ENCODE assay signal across 7 mouse cellular contexts in the genomic region with DNA sequence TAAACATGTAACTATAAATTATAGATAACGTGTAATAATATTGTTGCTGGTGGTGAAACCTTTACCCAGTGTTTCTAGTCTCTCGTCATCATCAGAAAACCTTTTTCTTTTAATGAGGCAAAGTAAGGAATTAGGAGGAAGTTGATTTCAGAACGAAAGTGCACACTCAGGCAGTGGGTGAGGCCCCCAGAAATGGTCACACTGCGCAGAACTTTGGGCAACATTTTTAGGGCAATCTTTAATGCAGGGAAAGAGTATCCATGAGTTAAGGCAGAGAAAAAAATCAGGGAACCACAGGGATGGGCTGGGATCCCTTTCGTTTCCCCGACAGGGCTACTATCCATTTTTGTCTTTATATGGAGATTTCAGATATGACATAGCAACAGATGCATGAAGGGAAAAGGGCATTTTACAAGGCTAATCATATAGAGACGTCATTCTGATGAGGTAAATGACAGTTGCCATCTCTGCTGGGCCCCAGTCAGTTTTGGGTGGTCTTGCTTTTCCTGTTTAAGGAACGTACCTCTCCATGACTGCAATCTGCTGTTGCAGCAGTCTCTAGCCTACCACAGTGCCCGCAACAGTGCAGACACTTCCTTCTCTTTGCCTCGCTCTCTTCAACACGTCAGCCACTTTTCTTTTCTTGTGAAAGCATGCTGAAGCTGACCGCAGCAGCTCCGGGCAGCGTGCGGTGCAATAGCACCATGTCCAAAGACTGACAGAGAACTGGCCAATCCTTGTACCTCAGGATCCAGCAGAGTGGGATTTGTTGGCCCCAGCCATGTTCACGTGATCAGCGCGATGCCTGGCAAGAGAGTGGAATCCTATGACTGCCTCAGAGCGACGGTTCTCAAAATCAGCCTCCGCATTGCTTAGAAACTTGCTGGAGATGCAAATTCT. TPM values are rescaled to one million over a fixed set of nuclear protein-coding genes. Genes with fewer than 3 reads are reported as not detected.
DNase-seq lines count a peak whose midpoint lies in the region; ATAC-seq and TF ChIP-seq lines count a peak whose summit lies in the region.

No protein-coding gene starts in this region.

- H3K4me3 ChIP-seq in ES-E14 (ENCODE audit: insufficient read depth in 1 of 2, low read depth in 1 of 2, low read length in 2 of 2, poor library complexity in 1 of 2, severe bottlenecking in 1 of 2) = peak overlapping the region; percentile 17 to 57; a peak in 3 of 4 replicates
- H3K4me3 ChIP-seq in embryonic facial prominence, embryonic 14.5 days (ENCODE audit: low read depth, low read length) = peak overlapping the region; percentile 21
- peak overlapping the region; percentile 29 for H3K4me3 ChIP-seq in heart, postnatal 0 days (ENCODE audit: low read depth, low read length)
- H3K4me3 ChIP-seq in lung, embryonic 16.5 days (ENCODE audit: low read length) = peak overlapping the region; percentile 26

- no peaks in the 10 kb centered on the region for H3K27me3 ChIP-seq in embryonic facial prominence, embryonic 14.5 days (replicated peaks; ENCODE audit: control insufficient read depth, insufficient read depth, low read length)
- no peaks in the 10 kb centered on the region for H3K27me3 ChIP-seq in heart, postnatal 0 days (ENCODE audit: control insufficient read depth, insufficient read depth, low read length)
- H3K27me3 ChIP-seq in lung, embryonic 16.5 days (ENCODE audit: control insufficient read depth, insufficient read depth, low read depth, low read length) = no peaks in the 10 kb centered on the region

- peak; percentile 55; the same call in 1 of the 2 replicates for ATAC-seq in embryonic facial prominence, embryonic 14.5 days (ENCODE audit: low read depth)
- ATAC-seq in heart, postnatal 0 days (ENCODE audit: insufficient read depth, low read depth) = peak; percentile 77; the same call in 1 of the 2 replicates
- ATAC-seq in lung, embryonic 16.5 days (ENCODE audit: low read depth) = peak; percentile 71

- H3K9me3 ChIP-seq in ES-E14 (ENCODE audit: control insufficient read depth, insufficient read depth, low read depth, low read length) = no peaks in the 10 kb centered on the region
- no peaks in the 10 kb centered on the region for H3K9me3 ChIP-seq in embryonic facial prominence, embryonic 14.5 days (ENCODE audit: control insufficient read depth, low read length)
- no peaks in the 10 kb centered on the region for H3K9me3 ChIP-seq in heart, postnatal 0 days (replicated peaks; ENCODE audit: control insufficient read depth, low read length)
- no peaks in the 10 kb centered on the region for H3K9me3 ChIP-seq in lung, embryonic 16.5 days (ENCODE audit: control insufficient read depth, low read length)

- WGBS in embryonic facial prominence, embryonic 14.5 days = 56% methylated on average over 21 of the region's 21 CpGs
- 43% methylated on average over 21 of the region's 21 CpGs for WGBS in heart, postnatal 0 days
- 46% methylated on average over 21 of the region's 21 CpGs for WGBS in lung, embryonic 16.5 days

- no peaks in the 10 kb centered on the region for H3K36me3 ChIP-seq in ES-E14 (ENCODE audit: control insufficient read depth, insufficient read depth, low read length, poor library complexity, severe bottlenecking)
- H3K36me3 ChIP-seq in embryonic facial prominence, embryonic 14.5 days (ENCODE audit: control insufficient read depth, insufficient read depth, low read length) = no peaks in the 10 kb centered on the region
- no peaks in the 10 kb centered on the region for H3K36me3 ChIP-seq in heart, postnatal 0 days (replicated peaks; ENCODE audit: control insufficient read depth, insufficient read depth, low read length)
- no peaks in the 10 kb centered on the region for H3K36me3 ChIP-seq in lung, embryonic 16.5 days (ENCODE audit: control insufficient read depth, insufficient read depth, low read length)

- DNase-seq in B cell, adult 2 months = peak; percentile 36 to 52
- no peak for DNase-seq in ES-E14 (ENCODE audit: low read depth, low spot score)
- DNase-seq in embryonic facial prominence, embryonic 14.5 days (ENCODE audit: low spot score) = peak; percentile 60
- DNase-seq in heart, postnatal 0 days (ENCODE audit: low spot score) = peak; percentile 7
- DNase-seq in layer of hippocampus, postnatal 10 days (ENCODE audit: low spot score in 2 of 2) = peak; percentile 42 to 48
- peak; percentile 75 for DNase-seq in right cerebral cortex, adult 18-20 months

- H3K4me2 ChIP-seq in embryonic facial prominence, embryonic 14.5 days (ENCODE audit: low read depth, low read length) = peak overlapping the region; percentile 46
- H3K4me2 ChIP-seq in heart, postnatal 0 days (ENCODE audit: low read depth, low read length) = peak overlapping the region; percentile 54
- H3K4me2 ChIP-seq in lung, embryonic 16.5 days (ENCODE audit: low read depth, low read length) = peak overlapping the region; percentile 48

- no peaks in the 10 kb centered on the region for H3K4me1 ChIP-seq in ES-E14 (ENCODE audit: control insufficient read depth in 2 of 2, insufficient read depth in 2 of 2, low read length in 2 of 2, poor library complexity in 1 of 2)
- H3K4me1 ChIP-seq in embryonic facial prominence, embryonic 14.5 days (ENCODE audit: control insufficient read depth, insufficient read depth, low read length) = no peaks in the 10 kb centered on the region; the same call in 1 of the 2 replicates
- no peaks in the 10 kb centered on the region for H3K4me1 ChIP-seq in heart, postnatal 0 days (ENCODE audit: control insufficient read depth, insufficient read depth)
- H3K4me1 ChIP-seq in lung, embryonic 16.5 days (replicated peaks; ENCODE audit: control insufficient read depth, insufficient read depth, low read length) = no peaks in the 10 kb centered on the region

- TF ChIP-seq CTCF in heart, postnatal 0 days (IDR thresholded peaks at IDR 0.05; ENCODE audit: low read depth) = no peak

- in situ Hi-C loops in ES-E14 (cut with MboI; ENCODE audit: low sequenced_read_pairs in 2 of 2, unreplicated experiment in 2 of 2) = loop anchor here (5.0 to 25.0 kb wide), 2 partner anchors 101 to 111 kb away; a partner anchor contains a TSS

- no peak overlapping the region for H3K27ac ChIP-seq in ES-E14 (ENCODE audit: insufficient read depth, low read depth, low read length, poor library complexity, severe bottlenecking)
- H3K27ac ChIP-seq in embryonic facial prominence, embryonic 14.5 days (replicated peaks; ENCODE audit: low read depth, low read length) = no peak overlapping the region
- H3K27ac ChIP-seq in heart, postnatal 0 days (ENCODE audit: low read depth) = 0 out of 2 replicates have a peak overlapping the region, but pooled peaks have one; percentile 2
- no peak overlapping the region for H3K27ac ChIP-seq in lung, embryonic 16.5 days (ENCODE audit: low read length)

- no peak overlapping the region for H3K9ac ChIP-seq in ES-E14 (ENCODE audit: insufficient read depth, low read depth, low read length, poor library complexity, severe bottlenecking)
- H3K9ac ChIP-seq in embryonic facial prominence, embryonic 14.5 days (ENCODE audit: low read depth, low read length) = 0 out of 2 replicates have a peak overlapping the region, but pooled peaks have one; percentile 30
- peak overlapping the region; percentile 12; the same call in 1 of the 2 replicates for H3K9ac ChIP-seq in heart, postnatal 0 days (replicated peaks; ENCODE audit: low read depth, low read length)
- peak overlapping the region; percentile 33 for H3K9ac ChIP-seq in lung, embryonic 16.5 days (ENCODE audit: low read length)

- no peak for TF ChIP-seq EP300 in heart, postnatal 0 days (IDR thresholded peaks at IDR 0.05; ENCODE audit: low read depth)

TF ChIP-seq in ES-E14, 5 proteins besides CTCF, POLR2A, EP300 and RAD21:
- TF ChIP-seq CHD2 (IDR thresholded peaks at IDR 0.05; ENCODE audit: low read depth, low read length) = no peak
- no peak for TF ChIP-seq ZNF384 (IDR thresholded peaks at IDR 0.05; ENCODE audit: low read depth, low read length)
- TF ChIP-seq MAFK (IDR thresholded peaks at IDR 0.05; ENCODE audit: insufficient read depth, low read depth, low read length) = no peak
- no peak for TF ChIP-seq HCFC1 (IDR thresholded peaks at IDR 0.05; ENCODE audit: borderline replicate concordance, insufficient read depth, low read length)
- TF ChIP-seq ZC3H11A (IDR thresholded peaks at IDR 0.05; ENCODE audit: borderline replicate concordance, low read depth, low read length) = no peak
TF ChIP-seq in ES-E14: peak in this region for 0.

RNA-seq across cellular contexts. Expression of a gene that starts 20.7 kb away (rescaled TPM):
- total RNA-seq in ES-E14 (2012; rRNA removed) = 0.49 TPM in 1 of 2 replicates, not detected in the other
- 0.81 and 0.92 TPM in 2 replicates for polyA plus RNA-seq in embryonic facial prominence, embryonic 14.5 days (2014; fragmentation: Nextera tagmentation; extraction: Ambion mirVana)
- 0.23 and 1.7 TPM in 2 replicates for total RNA-seq in heart, postnatal 0 days (2014; rRNA removed; ENCODE audit: low replicate concordance)
- polyA plus RNA-seq in heart, postnatal 0 days (2015; fragmentation: Nextera tagmentation; extraction: Ambion mirVana) = 0.60 and 1.0 TPM in 2 replicates
- total RNA-seq in layer of hippocampus, postnatal 10 days (2021) = not detected
- 0.39 and 0.84 TPM in 2 replicates for polyA plus RNA-seq in lung, embryonic 16.5 days (2015; fragmentation: Nextera tagmentation; extraction: Ambion mirVana)

RNA-seq across cellular contexts. Expression of a gene that starts 21.7 kb away (rescaled TPM):
- 2.4 and 4.5 TPM in 2 replicates for total RNA-seq in ES-E14 (2012; rRNA removed)
- polyA plus RNA-seq in embryonic facial prominence, embryonic 14.5 days (2014; fragmentation: Nextera tagmentation; extraction: Ambion mirVana) = 1.6 and 3.2 TPM in 2 replicates
- total RNA-seq in heart, postnatal 0 days (2014; rRNA removed; ENCODE audit: low replicate concordance) = 1.4 and 9.7 TPM in 2 replicates
- polyA plus RNA-seq in heart, postnatal 0 days (2015; fragmentation: Nextera tagmentation; extraction: Ambion mirVana) = 2.0 and 2.3 TPM in 2 replicates
- total RNA-seq in layer of hippocampus, postnatal 10 days (2021) = 1 to 10 TPM; 2.5 to 4.3 TPM
- 3.0 and 4.2 TPM in 2 replicates for polyA plus RNA-seq in lung, embryonic 16.5 days (2015; fragmentation: Nextera tagmentation; extraction: Ambion mirVana)
